Mouse (Mus musculus) lung, embryonic 16.5 days (tissue): ENCODE data around the gene Tcf12. TPM values are rescaled to one million over a fixed set of nuclear protein-coding genes. Genes with fewer than 3 reads are reported as not detected.

Source experiments
- ATAC-seq: fragments of 200-750 bp; cut with Nextera tagmentation; 2 replicates; pipeline ENCODE4 v1.8.0; 2017; ENCODE audit warnings: low read depth, mild to moderate bottlenecking, moderate library complexity
- H3K27ac ChIP-seq: fragments of 300-500 bp; sonication (generic); 2 replicates; pipeline ENCODE4 v1.5.1; 2014; ENCODE audit warnings: mild to moderate bottlenecking, control low read depth, low read length
- H3K27me3 ChIP-seq: fragments of 300-500 bp; sonication (generic); 2 replicates; pipeline ENCODE4 v1.6.1; 2014; ENCODE audit warnings: low read depth, low read length, mixed read lengths; ENCODE audit not compliant: control insufficient read depth, insufficient read depth
- H3K36me3 ChIP-seq: fragments of 300-500 bp; sonication (generic); 2 replicates; pipeline ENCODE4 v1.6.1; 2014; ENCODE audit warnings: low read length; ENCODE audit not compliant: control insufficient read depth, insufficient read depth
- H3K4me1 ChIP-seq: fragments of 300-500 bp; sonication (generic); replicated peaks from 2 replicates; pipeline ENCODE4 v1.6.1; 2014; ENCODE audit warnings: low read length, mixed read lengths; ENCODE audit not compliant: control insufficient read depth, insufficient read depth
- H3K4me2 ChIP-seq: fragments of 300-500 bp; sonication (generic); 2 replicates; pipeline ENCODE4 v1.6.1; 2014; ENCODE audit warnings: low read depth, low read length, control low read depth
- H3K4me3 ChIP-seq: fragments of 300-500 bp; sonication (generic); 2 replicates; pipeline ENCODE4 v1.5.1; 2014; ENCODE audit warnings: mild to moderate bottlenecking, low read length, control low read depth
- H3K9ac ChIP-seq: fragments of 300-500 bp; sonication (generic); 2 replicates; pipeline ENCODE4 v1.6.1; 2014; ENCODE audit warnings: low read length, control low read depth
- H3K9me3 ChIP-seq: fragments of 300-500 bp; sonication (generic); 2 replicates; pipeline ENCODE4 v1.6.1; 2016; ENCODE audit warnings: low read length; ENCODE audit not compliant: control insufficient read depth
- WGBS: fragments of 180-500 bp; shearing (Covaris S2); extraction: QIAGEN DNeasy Blood & Tissue Kit; methylation state at CpG from one replicate; pipeline ENCODE4 v1.1.7; 2014; 5-methylcytosine and 5-hydroxymethylcytosine counted together
- polyA plus RNA-seq: library from polyadenylated mRNA; unstranded; fragments of >200 nt; fragmentation: Nextera tagmentation; extraction: Ambion mirVana; gene quantifications from 2 replicates; pipeline ENCODE4 v1.2.1, GENCODE M21; 2015

Tcf12 gene
- polyA plus RNA-seq, 1 experiment from 2014 or later, result 60.4 TPM

DNA sequence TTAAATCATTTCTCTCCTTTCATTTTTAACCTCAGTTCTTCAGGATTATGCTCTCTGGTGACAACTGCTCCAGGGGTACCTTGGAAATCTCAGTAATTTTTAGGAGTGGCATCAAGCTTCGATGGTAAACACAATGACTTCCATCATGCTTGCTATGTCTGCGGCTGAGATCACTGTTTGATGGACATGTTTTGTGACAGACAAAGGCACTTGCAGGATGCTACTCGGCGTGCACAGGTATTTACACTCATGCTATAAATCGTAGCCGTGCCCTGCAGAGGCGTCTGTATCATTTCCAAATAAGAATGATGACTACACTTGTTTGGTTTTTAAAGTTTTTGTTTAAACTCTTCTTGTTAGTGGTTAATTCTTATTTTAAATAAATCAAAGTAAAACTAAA, 248.3 kb downstream of the Tcf12 start:
- Histone ChIP-seq H3K27me3 (no peaks in the 10 kb centered on the region), H3K4me1 (no peaks in the 10 kb centered on the region), H3K4me3 (no peak overlapping the region), H3K27ac (no peak overlapping the region), H3K4me2 (no peak overlapping the region), H3K9ac (no peak overlapping the region), H3K9me3 (no peaks in the 10 kb centered on the region), H3K36me3 (peaks cover 11% of the 10 kb centered on the region; the same call in 1 of the 2 replicates)
- WGBS, result 78% methylated on average over 7 of the region's 7 CpGs
- ATAC-seq, result no peak

DNA sequence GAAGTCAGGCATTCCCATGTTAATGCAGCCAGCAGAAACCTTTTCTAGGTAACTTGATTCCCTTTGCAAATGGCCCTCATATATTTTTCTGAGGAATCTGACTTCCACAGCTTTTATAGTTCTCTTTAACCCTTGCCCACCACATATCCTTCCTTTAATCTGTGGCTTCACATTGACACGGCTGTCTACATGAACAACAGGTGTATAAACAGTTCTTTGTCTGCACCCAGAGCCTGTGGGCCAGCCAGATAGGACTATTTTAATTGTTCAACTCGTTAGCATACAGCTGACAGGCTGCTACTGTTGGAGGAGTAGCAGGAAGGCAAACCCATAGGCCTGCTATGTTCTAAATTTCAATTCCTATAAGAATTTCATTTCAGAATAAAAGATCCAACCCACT, 250.0 kb downstream of the Tcf12 start:
- H3K27ac ChIP-seq, result peak overlapping the region; percentile 63; the same call in 1 of the 2 replicates
- H3K4me3 ChIP-seq, result no peak overlapping the region
- no peaks in the 10 kb centered on the region for H3K4me1 ChIP-seq
- no peak overlapping the region for H3K9ac ChIP-seq
- H3K27me3 ChIP-seq, result no peaks in the 10 kb centered on the region
- no peak for ATAC-seq
- H3K9me3 ChIP-seq, result no peaks in the 10 kb centered on the region
- WGBS, result 46% methylated on average over 2 of the region's 2 CpGs
- peaks cover 18% of the 10 kb centered on the region for H3K36me3 ChIP-seq
- H3K4me2 ChIP-seq, result no peak overlapping the region

DNA sequence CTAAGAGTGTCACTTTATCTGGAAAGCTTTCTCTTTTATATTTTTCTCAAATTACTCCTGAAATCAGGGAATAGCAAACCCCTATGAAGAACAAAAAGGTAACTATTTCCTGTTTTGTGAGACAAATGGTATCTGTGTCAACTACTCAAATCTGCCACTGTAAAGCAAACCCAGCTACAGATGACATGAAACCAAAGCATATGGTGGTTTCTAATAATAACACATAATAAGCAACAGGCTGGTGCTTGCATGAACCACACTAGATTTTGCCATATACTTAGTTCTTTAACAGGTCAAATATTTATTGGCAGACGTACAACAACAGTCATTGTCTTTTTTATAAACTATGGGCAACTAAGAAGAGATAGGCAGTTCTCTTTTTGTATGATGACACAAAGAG, 253.7 kb downstream of the Tcf12 start:
- H3K4me3 ChIP-seq, result no peak overlapping the region
- no peak overlapping the region for H3K4me2 ChIP-seq
- no peaks in the 10 kb centered on the region for H3K4me1 ChIP-seq
- no peak overlapping the region for H3K27ac ChIP-seq
- 82% methylated on average over 1 of the region's 1 CpGs for WGBS
- H3K27me3 ChIP-seq, result no peaks in the 10 kb centered on the region
- peaks cover 47% of the 10 kb centered on the region for H3K36me3 ChIP-seq
- H3K9me3 ChIP-seq, result no peaks in the 10 kb centered on the region
- H3K9ac ChIP-seq, result no peak overlapping the region
- ATAC-seq, result no peak

DNA sequence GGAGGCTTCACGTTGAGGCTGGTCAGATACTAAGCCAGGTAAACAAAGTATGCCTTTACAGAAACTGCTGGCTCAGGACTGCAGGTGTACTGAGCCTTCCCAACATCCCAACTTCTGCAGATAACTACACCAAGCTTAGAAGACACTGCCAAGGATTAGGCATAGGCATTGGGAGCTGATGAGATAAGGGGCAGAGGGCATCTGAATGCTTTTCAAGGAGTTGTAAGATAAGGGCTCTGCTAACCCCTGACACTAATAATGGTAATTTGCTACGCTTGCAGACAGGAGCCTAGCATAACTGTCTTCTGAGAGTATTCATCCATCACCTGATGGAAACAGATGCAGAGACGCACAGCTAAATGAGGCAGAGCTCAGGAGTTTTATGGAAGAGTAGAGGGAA, 257.8 kb downstream of the Tcf12 start:
- ATAC-seq, result no peak
- H3K27me3 ChIP-seq, result no peaks in the 10 kb centered on the region
- no peaks in the 10 kb centered on the region for H3K9me3 ChIP-seq
- H3K4me3 ChIP-seq, result no peak overlapping the region
- no peak overlapping the region for H3K9ac ChIP-seq
- no peak overlapping the region for H3K4me2 ChIP-seq
- 73% methylated on average over 3 of the region's 3 CpGs for WGBS
- H3K27ac ChIP-seq, result no peak overlapping the region
- no peaks in the 10 kb centered on the region for H3K4me1 ChIP-seq
- peaks cover 54% of the 10 kb centered on the region for H3K36me3 ChIP-seq

DNA sequence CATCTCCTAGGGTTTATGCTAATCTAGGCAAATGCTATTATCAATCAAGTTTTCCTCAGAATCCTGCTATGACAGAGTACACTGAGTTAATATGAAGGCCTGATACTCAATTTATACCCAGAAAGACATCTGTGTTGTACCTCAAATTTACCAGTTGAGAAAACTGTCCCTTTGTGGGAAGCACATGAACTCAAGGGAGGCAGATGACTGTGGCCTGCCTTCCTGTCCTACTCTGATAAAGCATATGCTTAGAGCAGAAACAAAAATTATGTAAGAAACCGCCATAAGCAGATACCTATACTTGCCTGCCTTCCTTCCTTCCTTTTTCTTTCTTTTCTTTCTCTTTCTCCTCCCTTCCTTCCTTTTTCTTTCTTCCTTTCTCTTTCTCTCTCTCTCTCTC, 261.4 kb downstream of the Tcf12 start:
- Histone ChIP-seq H3K27ac (no peak overlapping the region), H3K9me3 (no peaks in the 10 kb centered on the region), H3K4me2 (no peak overlapping the region), H3K4me1 (no peaks in the 10 kb centered on the region), H3K9ac (no peak overlapping the region), H3K36me3 (peaks cover 50% of the 10 kb centered on the region), H3K27me3 (no peaks in the 10 kb centered on the region), H3K4me3 (no peak overlapping the region)
- whole genome bisulfite sequencing, result 88% methylated on average over 1 of the region's 1 CpGs
- ATAC-seq, result no peak

DNA sequence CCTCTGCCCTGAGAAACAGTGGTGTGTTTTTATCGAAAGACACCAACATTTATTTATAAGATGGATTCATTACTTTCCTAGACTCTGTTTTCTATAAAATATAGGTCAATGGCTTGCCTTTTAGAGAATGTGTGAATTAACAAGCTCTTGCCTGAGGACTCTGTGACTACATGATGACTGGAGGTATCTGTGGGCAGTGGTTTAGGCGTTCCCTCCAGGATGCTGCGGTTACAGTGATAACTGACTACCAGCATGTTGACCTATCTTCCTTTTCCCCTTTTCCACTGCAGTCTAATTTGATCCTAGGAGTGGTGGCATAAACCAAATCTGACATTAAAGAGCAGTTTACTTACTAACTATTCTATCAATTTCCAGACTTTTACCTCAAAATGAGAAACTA, 263.3 kb downstream of the Tcf12 start:
- 89% methylated on average over 3 of the region's 3 CpGs for WGBS
- no peak for ATAC-seq
- Histone ChIP-seq H3K4me1 (no peaks in the 10 kb centered on the region), H3K9ac (no peak overlapping the region), H3K4me3 (no peak overlapping the region), H3K4me2 (no peak overlapping the region), H3K27me3 (no peaks in the 10 kb centered on the region), H3K36me3 (peaks cover 44% of the 10 kb centered on the region), H3K9me3 (no peaks in the 10 kb centered on the region), H3K27ac (no peak overlapping the region)

DNA sequence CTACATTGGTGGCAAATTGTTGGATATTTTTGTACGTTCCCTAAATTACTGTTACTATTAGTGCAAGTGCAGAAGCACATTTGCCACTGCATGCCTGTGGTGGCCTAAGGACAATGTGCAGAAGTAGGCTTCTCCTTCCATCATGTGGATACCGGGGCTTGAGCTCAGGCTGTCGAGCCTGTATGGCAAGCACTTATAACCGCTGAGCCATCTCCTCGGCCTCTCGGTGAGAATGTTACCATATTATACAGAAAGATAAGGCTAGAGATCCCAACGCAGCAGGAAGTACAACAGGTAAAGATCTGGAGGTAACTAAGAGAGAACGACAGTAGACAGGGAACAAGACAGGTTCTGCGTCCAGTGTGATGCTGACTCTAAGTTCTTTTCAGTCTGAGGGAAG, 263.8 kb downstream of the Tcf12 start:
- H3K36me3 ChIP-seq, result peaks cover 39% of the 10 kb centered on the region

DNA sequence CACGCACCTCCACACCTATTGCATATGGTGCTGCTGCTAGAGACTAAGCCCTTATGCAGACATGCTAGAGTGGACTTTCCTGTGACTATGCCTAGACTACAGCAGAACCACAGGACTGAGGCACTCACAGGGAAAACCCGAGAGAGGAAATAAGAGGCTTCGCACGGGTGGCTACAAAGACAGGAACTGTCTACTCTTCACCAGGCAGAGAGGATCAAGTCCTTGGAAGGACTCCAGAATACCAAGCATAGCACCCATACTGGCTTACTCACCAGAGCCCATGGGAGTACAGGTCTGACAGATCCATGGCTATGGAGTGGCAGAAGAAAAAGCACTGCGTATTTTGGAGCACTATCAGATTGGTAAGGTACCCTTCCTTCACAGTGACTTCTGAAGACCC, 269.8 kb downstream of the Tcf12 start:
- Histone ChIP-seq H3K27me3 (no peaks in the 10 kb centered on the region), H3K4me3 (no peak overlapping the region), H3K4me2 (no peak overlapping the region), H3K9me3 (no peaks in the 10 kb centered on the region), H3K4me1 (no peaks in the 10 kb centered on the region), H3K36me3 (peaks cover 29% of the 10 kb centered on the region), H3K9ac (no peak overlapping the region), H3K27ac (no peak overlapping the region)
- 87% methylated on average over 5 of the region's 5 CpGs for WGBS
- no peak for ATAC-seq

More for the DNA sequence above, 263.8 kb downstream of the Tcf12 start:
- H3K9me3 ChIP-seq, result no peaks in the 10 kb centered on the region
- ATAC-seq, result no peak
- 94% methylated on average over 9 of the region's 9 CpGs for WGBS
- H3K4me2 ChIP-seq, result no peak overlapping the region
- H3K27me3 ChIP-seq, result no peaks in the 10 kb centered on the region
- H3K9ac ChIP-seq, result no peak overlapping the region
- H3K27ac ChIP-seq, result no peak overlapping the region
- H3K4me1 ChIP-seq, result no peaks in the 10 kb centered on the region
- H3K4me3 ChIP-seq, result no peak overlapping the region

DNA sequence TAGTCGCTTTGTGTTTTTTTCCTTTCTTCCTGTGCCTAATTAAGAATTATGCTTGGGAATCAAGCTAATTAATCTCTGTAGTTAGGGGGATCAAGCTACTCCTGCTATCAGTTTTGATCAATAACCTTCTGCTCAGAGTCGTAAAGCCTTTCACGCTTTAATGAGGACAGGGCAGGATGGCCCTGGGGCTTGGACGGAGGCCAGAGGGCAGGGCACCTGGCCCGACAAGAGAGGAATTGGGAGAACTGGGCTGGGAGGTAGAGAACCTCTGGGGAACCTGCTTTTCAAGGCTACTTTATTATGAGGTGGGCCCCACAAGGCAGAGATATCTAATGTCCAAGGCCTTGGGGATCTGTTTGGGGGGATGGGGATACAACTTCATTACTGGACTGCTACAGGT, 274.3 kb downstream of the Tcf12 start:
- no peak overlapping the region for H3K27ac ChIP-seq
- WGBS, result 51% methylated on average over 5 of the region's 5 CpGs
- no peaks in the 10 kb centered on the region for H3K27me3 ChIP-seq
- peaks cover 8% of the 10 kb centered on the region for H3K4me1 ChIP-seq
- H3K36me3 ChIP-seq, result peaks cover 8% of the 10 kb centered on the region
- no peak overlapping the region for H3K9ac ChIP-seq
- H3K4me3 ChIP-seq, result no peak overlapping the region
- no peaks in the 10 kb centered on the region for H3K9me3 ChIP-seq
- no peak overlapping the region for H3K4me2 ChIP-seq
- no peak for ATAC-seq

DNA sequence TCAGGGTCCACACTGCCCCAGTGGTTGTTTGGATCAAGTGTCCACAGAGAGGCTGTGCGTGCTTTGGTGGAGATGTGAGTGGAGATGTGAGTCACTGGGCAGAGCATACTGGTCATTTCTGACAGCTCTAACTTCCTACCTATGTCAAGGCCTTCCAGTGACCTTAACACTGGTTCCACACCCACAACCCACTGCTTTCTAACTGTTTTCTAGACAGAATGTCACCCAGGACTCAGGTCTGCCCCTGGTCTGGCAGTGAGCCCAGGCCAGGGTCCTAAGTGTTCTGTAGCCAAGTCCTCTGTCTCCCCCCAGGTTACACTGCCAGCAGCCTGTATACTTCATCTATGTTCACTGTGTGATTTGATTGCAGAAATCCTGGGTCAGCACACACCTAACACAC, 275.3 kb downstream of the Tcf12 start:
- Histone ChIP-seq H3K4me3 (no peak overlapping the region), H3K27ac (no peak overlapping the region), H3K9me3 (no peaks in the 10 kb centered on the region), H3K4me2 (no peak overlapping the region), H3K4me1 (peaks cover 8% of the 10 kb centered on the region), H3K36me3 (peaks cover 2% of the 10 kb centered on the region; the same call in 1 of the 2 replicates), H3K9ac (no peak overlapping the region), H3K27me3 (no peaks in the 10 kb centered on the region)
- ATAC-seq, result no peak
- 90% methylated on average over 1 of the region's 1 CpGs for WGBS
